Mouse (Mus musculus) kidney, adult 2 months (tissue): ENCODE measurements around the gene Plaur.

Source experiments
- CTCF ChIP-seq: fragments of 200-500 bp; conservative IDR thresholded peaks from 2 replicates; pipeline ENCODE4 v1.5.1; 2011; ENCODE audit warnings: low read depth, mild to moderate bottlenecking, control low read depth, low read length, moderate library complexity, mixed read lengths; ENCODE audit not compliant: insufficient read depth, insufficient read length
- POLR2A ChIP-seq: fragments of 200-500 bp; IDR thresholded peaks from one replicate; pipeline ENCODE4 v1.6.1; 2011; ENCODE audit warnings: low read depth, low read length, control low read depth

DNA sequence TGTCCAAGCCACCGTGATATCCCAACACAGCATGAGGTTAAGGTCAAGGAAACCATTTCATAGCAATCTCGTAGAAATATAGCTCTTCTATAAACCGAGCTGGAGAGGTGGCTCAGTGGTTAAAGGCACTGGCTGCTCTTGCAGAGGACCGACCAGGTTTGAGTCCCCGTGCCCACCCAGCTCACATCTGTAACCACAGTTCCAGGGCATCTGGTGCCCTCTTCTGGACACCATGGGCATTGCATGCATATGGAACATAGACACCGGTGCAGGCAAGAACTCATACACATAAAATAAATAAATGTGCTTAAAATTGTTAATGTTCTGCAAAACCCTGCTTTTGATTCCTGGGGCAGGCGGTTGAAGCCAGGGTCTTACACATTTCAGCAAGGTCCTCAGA is 10.7 kb downstream of the Plaur start:
- TF ChIP-seq CTCF (peak; percentile 73), POLR2A (no peak)
